19 mouse cellular contexts compared by ENCODE assay signal in the genomic region with DNA sequence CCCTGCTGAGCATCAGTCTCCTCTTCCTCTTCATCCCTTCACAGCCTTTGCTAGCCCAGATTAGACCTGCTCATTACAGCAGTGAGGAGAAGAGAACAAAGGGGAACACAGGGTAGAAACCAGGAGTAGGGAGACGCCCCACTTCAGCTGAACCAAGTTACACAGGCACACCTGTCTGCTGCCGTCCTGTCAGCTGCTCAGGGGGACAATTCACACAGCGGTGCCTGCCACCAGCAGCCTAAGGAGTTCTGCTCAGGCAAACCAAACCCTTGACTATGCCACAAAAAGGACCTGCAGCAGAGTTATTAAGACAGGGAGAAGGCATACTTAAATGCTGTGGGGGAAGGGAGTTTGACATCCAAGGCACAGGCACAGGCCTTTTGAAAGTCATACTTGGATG.
DNase-seq lines count a peak whose midpoint lies in the region; ATAC-seq lines count a peak whose summit lies in the region.
"Had no signal": no experiment of that assay in that cellular context is flagged by ENCODE, and none has a peak within 500 bp of the region (broad histone marks: within the 10 kb centered on the region; RNA-seq: fewer than 3 reads in every experiment).

No protein-coding gene starts in this region.

- WGBS in heart, embryonic 10.5 days = 84% methylated on average over 3 of the region's 3 CpGs

- H3K9me3 ChIP-seq in heart, embryonic 10.5 days = no peaks in the 10 kb centered on the region
- H3K9me3 ChIP-seq: embryonic facial prominence, embryonic 15.5 days; forebrain, embryonic 10.5 days; hindbrain, embryonic 15.5 days had no signal

- H3K27me3 ChIP-seq in heart, embryonic 10.5 days (ENCODE audit: insufficient read depth, poor library complexity, severe bottlenecking) = no peaks in the 10 kb centered on the region
- H3K27me3 ChIP-seq: embryonic facial prominence, embryonic 15.5 days; hindbrain, embryonic 15.5 days had no signal

- no peaks in the 10 kb centered on the region for H3K36me3 ChIP-seq in heart, embryonic 10.5 days
- H3K36me3 ChIP-seq: embryonic facial prominence, embryonic 15.5 days; forebrain, embryonic 10.5 days; hindbrain, embryonic 15.5 days had no signal

- intact Hi-C loops in heart, postnatal 10 days (cut with DNase I) = loop anchor here (10.0 kb wide), 1 partner anchor 178 kb away; no protein-coding TSS in a partner anchor

- no peak for DNase-seq in heart, embryonic 10.5 days (ENCODE audit: low spot score)
- no peak for DNase-seq in heart, postnatal 10 days
- DNase-seq in A20 (ENCODE audit: low read depth, low spot score) = peak; percentile 47
- DNase-seq in thymus, adult 18-20 months = peak; percentile 73 to 82
- peak; percentile 84 for DNase-seq in thymus, postnatal 14 days
- no peak for DNase-seq in heart, adult 11 months
- no peak for DNase-seq in right cerebral cortex, postnatal 4 days
- DNase-seq: adrenal gland, adult 2 months; adrenal gland, postnatal 25 days; cerebellum, adult 2 months; cerebellum, postnatal 10 days; embryo, embryonic 11 days; gastrocnemius, postnatal 10 days had no signal

- H3K4me1 ChIP-seq in heart, embryonic 10.5 days = peaks cover 48% of the 10 kb centered on the region

- 0 out of 2 replicates have a peak overlapping the region, but pooled peaks have one; percentile 75 for H3K27ac ChIP-seq in heart, embryonic 10.5 days
- H3K27ac ChIP-seq: embryonic facial prominence, embryonic 15.5 days; forebrain, embryonic 10.5 days; hindbrain, embryonic 15.5 days had no signal

- no peak for ATAC-seq in megakaryocyte progenitor cell, adult 5-6 weeks (replicated peaks; ENCODE audit: poor library complexity)
- ATAC-seq: forebrain, embryonic 16.5 days had no signal

- no peak overlapping the region for H3K4me3 ChIP-seq in heart, embryonic 10.5 days
- H3K4me3 ChIP-seq: embryonic facial prominence, embryonic 15.5 days; erythroblast, embryonic 14.5 days; forebrain, embryonic 10.5 days; hindbrain, embryonic 15.5 days had no signal

Comparison
In these comparisons a context has a peak if more than half of its experiments do, and no peak if none do; other contexts are left out.
1. DNase-seq: peak in A20 (single experiment), thymus, adult 18-20 months (2 of 2) and thymus, postnatal 14 days (single experiment); none in heart, embryonic 10.5 days (single experiment), heart, postnatal 10 days (0 of 2), heart, adult 11 months (single experiment) and right cerebral cortex, postnatal 4 days (single experiment).